Mouse (Mus musculus): Measurements from ENCODE around the gene 2310034G01Rik. TPM values are rescaled to one million over a fixed set of nuclear protein-coding genes. Genes with fewer than 3 reads are reported as not detected.
A peak's percentile ranks its signal among the peaks of the same experiment; 100 is the strongest.

The 2310034G01Rik gene
- total and polyA plus RNA-seq, 3 experiments: 0.50 to 0.95 TPM; not detected in 1

DNA sequence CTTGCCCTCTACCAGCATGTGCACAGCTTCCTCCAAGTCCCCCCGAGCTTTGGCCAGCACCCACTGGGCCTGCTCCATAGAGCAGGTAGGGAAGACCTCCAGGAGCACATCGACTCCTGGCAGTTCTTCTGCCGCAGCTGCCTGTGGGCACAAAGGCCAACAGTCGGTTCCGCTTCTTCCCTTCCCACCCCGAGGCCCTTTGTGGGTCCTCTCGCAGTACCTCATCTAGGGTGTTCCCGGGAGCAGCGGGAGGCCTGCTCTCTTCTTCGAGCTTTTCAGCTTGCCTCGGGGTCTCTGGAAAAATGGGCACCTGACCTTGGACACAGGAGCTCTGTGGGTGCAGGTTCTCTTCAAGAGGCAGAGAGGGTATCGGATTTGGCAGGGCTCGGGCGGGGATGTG is 18.8 kb downstream of the 2310034G01Rik start:
- Histone ChIP-seq H3K27ac (ENCODE audit: control insufficient read depth, low read depth, low read length) (no peak overlapping the region), H3K27me3 (ENCODE audit: control insufficient read depth in 1 of 2, insufficient read depth in 2 of 2, low read length in 2 of 2) (no peaks in the 10 kb centered on the region), H3K36me3 (ENCODE audit: control insufficient read depth in 1 of 2, insufficient read depth in 2 of 2, low read length in 2 of 2) (peaks cover 0 to 5% of the 10 kb centered on the region in 2 experiments; a peak in 2 of 4 replicates), H3K4me3 (ENCODE audit: control insufficient read depth in 1 of 2, insufficient read depth in 1 of 2, low read depth in 2 of 2, low read length in 2 of 2) (no peak overlapping the region), H3K9ac (ENCODE audit: control insufficient read depth, low read depth, low read length, poor library complexity, severe bottlenecking) (no peak overlapping the region), H3K79me2 (ENCODE audit: control insufficient read depth, insufficient read depth, low read length, poor library complexity) (peaks cover 2% of the 10 kb centered on the region; the same call in 1 of the 2 replicates), H3K4me1 (ENCODE audit: control insufficient read depth in 1 of 2, insufficient read depth in 2 of 2, low read length in 2 of 2) (peaks cover 0 to 17% of the 10 kb centered on the region in 2 experiments; a peak in 2 of 4 replicates), H3K9me3 (replicated peaks; ENCODE audit: insufficient read depth, low read length) (no peaks in the 10 kb centered on the region)
- no peak for TF ChIP-seq ETS1 (IDR thresholded peaks at IDR 0.05; ENCODE audit: low read depth, low read length)
- TF ChIP-seq RCOR1 (IDR thresholded peaks at IDR 0.05; ENCODE audit: low read depth, low read length): no peak
- no peak for TF ChIP-seq GATA1 (IDR thresholded peaks at IDR 0.05; ENCODE audit: low read depth, low read length)
- TF ChIP-seq CTCF (IDR thresholded peaks at IDR 0.05 in 2 of 3, conservative IDR thresholded peaks at IDR 0.05 in 1 of 3; ENCODE audit: control insufficient read depth in 1 of 3, insufficient read depth in 1 of 3, low read depth in 2 of 3, low read length in 3 of 3, poor library complexity in 1 of 3, severe bottlenecking in 1 of 3): no peak
- no peak for TF ChIP-seq MAZ (IDR thresholded peaks at IDR 0.05; ENCODE audit: low read depth, low read length)
- no peak for TF ChIP-seq E2F4 (IDR thresholded peaks at IDR 0.05; ENCODE audit: borderline replicate concordance, low read depth, low read length)
- TF ChIP-seq NELFE (IDR thresholded peaks at IDR 0.05; ENCODE audit: low read depth, low read length): no peak
- no peak for TF ChIP-seq ZNF384 (IDR thresholded peaks at IDR 0.05; ENCODE audit: low read depth, low read length)
- no peak for TF ChIP-seq TAL1 (IDR thresholded peaks at IDR 0.05; ENCODE audit: low read length)
- no peak for TF ChIP-seq MEF2A (IDR thresholded peaks at IDR 0.05; ENCODE audit: extremely low read depth, insufficient replicate concordance, low read depth, low read length, poor library complexity, severe bottlenecking)
- no peak for TF ChIP-seq CHD2 (IDR thresholded peaks at IDR 0.05; ENCODE audit: low read length)
- no peak for TF ChIP-seq JUND (IDR thresholded peaks at IDR 0.05; ENCODE audit: low read depth, low read length)
- TF ChIP-seq NRF1 (IDR thresholded peaks at IDR 0.05; ENCODE audit: insufficient read depth, low read depth, low read length, poor library complexity, severe bottlenecking): no peak
- TF ChIP-seq RAD21 (IDR thresholded peaks at IDR 0.05; ENCODE audit: low read depth, low read length): no peak
- TF ChIP-seq TBP (IDR thresholded peaks at IDR 0.05; ENCODE audit: low read depth, low read length): no peak
- TF ChIP-seq ZKSCAN1 (IDR thresholded peaks at IDR 0.05; ENCODE audit: low read depth, low read length): no peak
- TF ChIP-seq USF2 (IDR thresholded peaks at IDR 0.05; ENCODE audit: borderline replicate concordance in 1 of 2, insufficient read depth in 1 of 2, low read depth in 1 of 2, low read length in 2 of 2): no peak
- TF ChIP-seq MYC (IDR thresholded peaks at IDR 0.05; ENCODE audit: low read depth, low read length): no peak
- TF ChIP-seq SMC3 (IDR thresholded peaks at IDR 0.05; ENCODE audit: low read depth, low read length): no peak
- no peak for DNase-seq (ENCODE audit: low read depth, low spot score)

DNA sequence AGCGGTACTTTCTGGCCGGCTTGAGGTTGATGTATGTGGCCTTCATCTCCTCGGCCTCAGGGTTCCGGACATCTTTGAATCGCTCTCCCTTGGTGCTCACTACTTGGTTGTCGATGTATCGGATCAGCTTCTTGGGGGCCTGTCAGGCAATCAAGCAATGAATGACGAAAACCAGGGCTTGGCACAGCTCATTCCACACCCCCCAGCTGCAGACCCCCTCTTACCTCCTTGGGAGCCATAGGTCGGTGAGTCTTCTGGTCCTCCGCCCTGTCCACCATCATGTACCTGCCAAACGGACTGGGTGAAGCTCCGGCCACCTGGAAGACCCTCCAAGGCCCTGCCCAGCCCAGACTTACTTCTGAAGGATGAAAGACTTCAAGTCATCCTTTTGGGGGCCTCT is 19.4 kb downstream of the 2310034G01Rik start:
- Histone ChIP-seq H3K4me1 (ENCODE audit: control insufficient read depth in 1 of 2, insufficient read depth in 2 of 2, low read length in 2 of 2) (peaks cover 0 to 18% of the 10 kb centered on the region in 2 experiments; a peak in 2 of 4 replicates), H3K36me3 (ENCODE audit: control insufficient read depth in 1 of 2, insufficient read depth in 2 of 2, low read length in 2 of 2) (peaks cover 0 to 5% of the 10 kb centered on the region in 2 experiments; a peak in 2 of 4 replicates), H3K9ac (ENCODE audit: control insufficient read depth, low read depth, low read length, poor library complexity, severe bottlenecking) (no peak overlapping the region), H3K4me3 (ENCODE audit: control insufficient read depth in 1 of 2, insufficient read depth in 1 of 2, low read depth in 2 of 2, low read length in 2 of 2) (no peak overlapping the region), H3K27ac (ENCODE audit: control insufficient read depth, low read depth, low read length) (no peak overlapping the region), H3K79me2 (ENCODE audit: control insufficient read depth, insufficient read depth, low read length, poor library complexity) (peaks cover 2% of the 10 kb centered on the region; the same call in 1 of the 2 replicates), H3K27me3 (ENCODE audit: control insufficient read depth in 1 of 2, insufficient read depth in 2 of 2, low read length in 2 of 2) (no peaks in the 10 kb centered on the region), H3K9me3 (replicated peaks; ENCODE audit: insufficient read depth, low read length) (no peaks in the 10 kb centered on the region)
- TF ChIP-seq MAX (IDR thresholded peaks at IDR 0.05; ENCODE audit: low read length): no peak
- 0 out of 2 replicates have a peak, but pooled peaks have one; percentile 11 for TF ChIP-seq POLR2AphosphoS2 (IDR thresholded peaks at IDR 0.05; ENCODE audit: low read length)
- DNase-seq (ENCODE audit: low read depth, low spot score): no peak

All from MEL (cell line).